Mouse (Mus musculus): ENCODE results near the gene Pisd.
A peak's percentile ranks its signal among the peaks of the same experiment; 100 is the strongest.
"Not testable (repeated sequence)": the region's sequence is repeated elsewhere in the genome, so short reads cannot be mapped to it uniquely, and the experiment has no call there.

The Pisd gene

DNA sequence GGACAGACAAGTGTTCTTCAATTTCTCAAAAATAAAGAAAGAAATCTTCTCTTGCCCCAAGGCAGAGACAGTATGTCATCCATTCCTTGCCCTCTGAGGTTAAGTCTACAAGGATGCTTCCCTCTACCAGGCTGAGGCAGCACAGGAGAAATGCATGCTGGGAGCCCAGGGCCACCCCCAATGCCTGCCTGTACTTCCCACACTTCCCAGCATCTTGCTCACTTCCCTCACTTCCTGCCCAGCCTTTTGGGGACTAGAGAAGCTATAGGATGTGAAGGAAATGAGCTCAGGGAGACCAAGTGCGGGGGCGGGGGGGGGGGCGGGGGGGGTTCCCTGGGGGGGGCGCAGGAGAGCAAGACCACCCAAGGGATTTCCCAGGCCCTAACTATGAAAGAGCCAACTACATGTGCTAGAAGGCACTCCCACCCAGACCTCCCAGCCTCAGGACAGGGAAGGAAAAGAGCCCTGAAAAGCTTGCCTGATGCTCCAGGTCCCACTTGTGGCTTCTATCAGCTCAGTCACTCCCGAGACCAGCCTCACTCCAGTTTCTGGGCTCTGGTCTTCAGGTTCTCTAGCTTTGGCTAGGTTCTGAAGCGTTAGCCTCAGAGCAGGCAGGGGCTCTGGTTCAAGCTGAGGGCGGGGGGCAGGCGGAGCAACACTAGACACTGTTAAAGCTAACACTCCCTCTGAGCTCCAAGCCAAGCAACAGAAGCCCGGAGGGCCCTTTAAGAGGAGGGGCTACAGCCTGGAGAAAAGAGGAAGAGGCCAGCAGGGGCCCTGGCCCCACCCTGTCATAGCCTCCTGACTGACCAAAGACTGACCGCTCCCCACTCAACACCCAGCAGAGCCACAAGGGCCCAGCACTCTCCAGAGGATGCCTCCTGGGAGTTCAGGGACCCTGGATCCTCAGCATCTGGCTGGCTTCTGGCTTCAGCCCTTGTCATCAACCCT is 39.5 kb downstream of the Pisd start:
- peak; percentile 67 for DNase-seq (ENCODE audit: low spot score)

DNA sequence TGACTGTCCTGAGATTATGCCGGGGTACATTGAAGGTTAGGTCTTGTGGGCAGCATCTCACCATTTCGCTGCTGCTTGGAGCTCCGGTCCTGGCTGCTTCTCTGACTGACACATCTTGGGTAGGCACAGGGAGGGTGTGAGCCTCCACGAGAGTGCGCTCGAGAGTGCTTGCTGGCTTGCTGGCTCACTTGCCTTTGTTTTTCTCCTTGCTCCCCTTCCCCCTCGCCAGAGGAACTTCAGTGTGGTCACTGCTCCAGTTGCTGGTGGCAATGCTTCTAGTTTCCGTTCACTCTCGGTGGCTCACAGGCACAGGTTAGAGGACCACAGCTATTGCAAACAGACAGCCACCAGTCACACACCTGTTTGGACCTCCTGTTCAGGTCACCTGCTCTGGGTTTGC is 43.3 kb downstream of the Pisd start:
- DNase-seq (ENCODE audit: low spot score) = no peak

DNA sequence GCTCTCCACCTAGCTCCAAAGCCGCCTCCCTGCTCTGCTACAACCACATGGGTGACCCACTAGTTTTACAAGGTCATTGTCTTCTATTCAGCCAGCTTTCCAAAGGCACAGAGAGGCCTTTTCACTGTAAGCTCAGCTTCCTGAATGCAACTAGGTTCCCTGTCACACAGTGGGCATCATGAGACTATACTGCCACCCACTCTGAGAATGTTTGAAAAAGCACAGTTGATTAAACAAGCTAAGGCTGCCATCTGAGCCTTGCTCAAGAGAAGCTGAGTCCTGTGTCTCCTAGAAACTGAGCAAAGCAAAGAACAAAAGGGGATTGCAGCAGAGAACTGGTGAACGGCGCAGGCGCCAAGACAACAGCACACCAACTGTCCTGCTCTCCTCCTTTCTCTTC is 44.1 kb downstream of the Pisd start:
- not testable (repeated sequence) for DNase-seq (ENCODE audit: low spot score)

- DNase-seq (ENCODE audit: low spot score) = not testable (repeated sequence)
Measured at GRCm38 (mm10) chr5:32740850-32741249, 44.6 kb downstream of the Pisd start.

- no peak for DNase-seq (ENCODE audit: low spot score)
Measured at GRCm38 (mm10) chr5:32740138-32740537, 45.3 kb downstream of the Pisd start.

DNA sequence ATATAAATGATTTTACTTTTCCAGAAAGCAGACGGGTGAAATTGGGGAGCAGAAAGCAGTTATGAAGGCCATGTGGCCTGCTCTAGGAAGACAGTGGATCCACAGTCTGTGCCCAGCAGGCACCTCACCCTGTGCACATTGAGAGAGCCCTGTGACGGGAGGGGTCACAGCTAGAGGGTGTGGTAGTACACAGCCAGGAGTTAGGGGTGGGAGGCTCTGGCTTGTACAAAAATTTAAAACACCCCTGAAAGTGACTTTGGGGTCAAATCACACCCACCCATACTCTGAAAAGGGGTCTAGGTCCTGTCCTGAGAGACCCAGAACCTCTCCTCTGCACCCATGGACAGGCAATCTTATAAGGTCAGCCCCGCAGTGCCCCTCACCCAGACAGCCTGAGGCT is 48.7 kb downstream of the Pisd start:
- DNase-seq (ENCODE audit: low spot score) = not testable (repeated sequence)

GRCm38 (mm10) chr5:32735779-32736178 is 49.7 kb downstream of the Pisd start:
- DNase-seq (ENCODE audit: low spot score) = no peak

DNA sequence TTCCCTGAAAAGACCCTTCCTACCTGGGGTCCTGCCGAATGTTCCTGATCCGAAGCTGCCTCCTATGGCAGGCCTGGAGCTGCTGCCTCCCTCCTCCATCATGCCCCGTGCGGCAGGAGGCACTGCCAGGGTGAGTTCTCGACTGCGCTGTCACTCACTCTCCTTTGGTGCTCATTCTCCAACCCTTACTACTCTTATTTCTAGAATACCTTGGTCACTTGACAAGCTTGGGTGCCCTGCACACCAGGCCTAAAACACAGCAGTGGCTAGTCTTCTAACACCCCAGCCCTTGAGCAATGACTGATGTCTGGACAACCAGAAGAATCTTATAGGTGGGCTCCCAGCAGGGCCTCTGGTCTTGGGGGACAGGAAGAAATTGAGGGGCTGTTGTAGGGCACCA is 51.6 kb downstream of the Pisd start:
- DNase-seq (ENCODE audit: low spot score) = not testable (repeated sequence)

- DNase-seq (ENCODE audit: low spot score) = no peak
Measured at GRCm38 (mm10) chr5:32728851-32729250, 56.6 kb downstream of the Pisd start.

DNA sequence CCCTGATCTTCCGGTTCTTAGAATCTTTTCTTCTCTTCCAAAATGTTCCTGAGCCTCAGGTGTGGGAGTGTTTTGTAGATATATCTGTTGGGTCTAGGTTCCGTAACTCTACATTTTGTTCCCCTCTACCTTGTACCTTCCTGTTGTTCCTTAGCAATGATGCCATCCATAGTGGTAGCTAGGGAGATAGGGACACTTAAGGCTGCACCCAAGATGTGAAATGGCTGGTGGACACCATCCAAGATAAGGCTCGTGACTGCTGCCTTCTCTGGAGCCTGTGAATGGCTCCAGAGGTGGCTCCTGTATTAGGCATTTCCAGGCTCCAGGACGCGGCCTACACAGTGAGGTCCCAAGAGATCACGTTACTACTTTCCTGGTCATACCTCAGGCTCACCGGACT is 57.1 kb downstream of the Pisd start:
- no peak for DNase-seq (ENCODE audit: low spot score)

DNA sequence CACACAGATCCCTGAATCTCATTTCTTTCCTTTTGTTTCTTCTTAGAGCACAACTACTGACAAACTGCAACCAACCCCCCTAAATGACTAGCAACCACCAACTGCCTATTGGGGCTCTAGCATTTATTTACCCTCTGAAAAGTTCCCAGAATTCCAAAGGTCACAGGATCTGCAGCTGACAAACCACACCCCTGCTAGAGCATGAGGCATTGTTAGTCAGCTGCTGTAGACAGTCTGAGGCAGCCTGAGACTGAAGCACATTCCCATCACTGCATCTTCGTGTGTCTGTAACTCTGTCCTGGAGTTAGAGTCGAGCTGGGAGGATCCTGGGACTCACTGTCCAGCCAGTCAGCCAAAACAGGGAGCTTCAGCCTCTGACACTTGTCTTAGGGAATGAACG is 60.0 kb downstream of the Pisd start:
- DNase-seq (ENCODE audit: low spot score) = not testable (repeated sequence)

DNA sequence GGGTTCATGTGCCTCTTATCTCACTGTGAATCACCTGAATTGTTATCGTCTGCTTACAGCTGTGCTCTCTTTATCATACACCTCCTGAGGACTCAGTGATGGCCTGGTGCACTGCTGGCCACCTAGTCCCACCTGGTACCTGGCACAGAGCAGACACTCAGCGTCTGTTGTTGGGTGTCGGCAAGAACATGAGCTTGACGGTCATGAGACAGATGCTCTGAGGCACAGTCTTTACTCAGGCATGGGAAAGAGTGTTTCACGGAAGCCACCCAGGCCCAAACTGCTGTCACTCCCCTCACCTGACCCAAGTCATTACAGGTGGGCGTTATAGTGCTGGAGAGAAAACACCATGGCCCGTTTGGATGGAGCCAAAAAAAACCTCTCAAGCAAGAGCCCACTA is 61.5 kb downstream of the Pisd start:
- DNase-seq (ENCODE audit: low spot score) = no peak

DNA sequence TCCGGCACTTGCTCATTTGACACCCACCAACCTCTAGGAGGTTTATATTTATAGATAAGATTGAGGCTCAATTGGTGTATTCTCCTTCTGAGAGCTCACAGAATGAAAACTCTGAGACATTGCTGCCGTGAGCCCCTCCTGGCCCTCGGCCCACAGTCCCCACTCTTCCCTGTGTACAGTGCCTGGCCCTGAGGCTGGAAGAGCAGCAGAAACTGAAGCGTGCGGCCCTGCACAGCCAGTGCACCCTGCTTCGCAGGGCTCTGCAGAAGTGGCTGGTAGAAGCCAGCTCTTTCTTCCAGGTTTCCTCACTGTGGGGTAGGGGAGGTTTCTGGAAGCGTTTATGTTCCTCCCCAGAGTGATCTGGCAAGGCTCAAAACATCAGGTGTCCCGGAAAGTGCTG is 62.7 kb downstream of the Pisd start:
- DNase-seq (ENCODE audit: low spot score) = not testable (repeated sequence)

DNA sequence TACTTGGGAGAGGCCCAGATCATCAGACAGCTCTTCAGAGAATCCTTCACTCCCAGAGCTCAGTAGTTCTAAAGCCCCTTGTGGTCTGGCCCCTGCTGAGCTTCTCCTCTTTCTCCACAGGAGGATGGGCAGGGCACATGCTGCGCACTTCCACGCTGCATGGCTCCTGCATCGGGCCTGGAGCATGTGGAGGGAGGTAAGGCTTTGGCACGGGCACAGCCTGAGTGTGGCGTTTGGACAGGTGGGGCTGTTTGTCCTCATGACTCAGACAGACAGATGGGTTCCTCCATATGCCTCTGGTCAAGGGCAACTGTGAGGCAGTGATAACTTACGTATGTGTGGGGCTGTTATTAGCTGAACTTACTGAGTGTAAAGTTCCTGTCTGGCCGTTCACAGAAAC is 63.2 kb downstream of the Pisd start:
- no peak for DNase-seq (ENCODE audit: low spot score)

GRCm38 (mm10) chr5:32721316-32721715 is 64.1 kb downstream of the Pisd start:
- DNase-seq (ENCODE audit: low spot score) = no peak

DNA sequence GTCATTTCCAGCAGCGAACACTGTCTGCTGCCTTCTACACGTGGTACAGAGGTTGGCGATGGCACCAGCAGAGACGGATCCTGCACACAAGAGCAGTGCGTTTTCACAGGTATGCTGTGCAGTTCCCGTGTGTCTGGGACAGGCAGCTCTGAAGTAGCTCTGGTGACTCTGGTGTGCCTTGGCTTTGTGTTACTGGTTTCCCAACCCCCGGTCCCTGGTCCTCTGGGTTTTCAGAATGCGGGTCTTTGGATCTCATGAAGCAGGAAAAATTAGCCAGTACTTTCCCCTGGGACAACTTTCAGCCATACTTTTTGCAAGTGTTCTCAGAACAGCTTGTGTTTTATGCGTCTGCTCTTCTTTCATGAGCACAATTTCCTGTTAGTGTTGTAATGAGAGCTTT is 65.0 kb downstream of the Pisd start:
- DNase-seq (ENCODE audit: low spot score) = no peak

GRCm38 (mm10) chr5:32718916-32719315 is 66.5 kb downstream of the Pisd start:
- DNase-seq (ENCODE audit: low spot score) = no peak

DNA sequence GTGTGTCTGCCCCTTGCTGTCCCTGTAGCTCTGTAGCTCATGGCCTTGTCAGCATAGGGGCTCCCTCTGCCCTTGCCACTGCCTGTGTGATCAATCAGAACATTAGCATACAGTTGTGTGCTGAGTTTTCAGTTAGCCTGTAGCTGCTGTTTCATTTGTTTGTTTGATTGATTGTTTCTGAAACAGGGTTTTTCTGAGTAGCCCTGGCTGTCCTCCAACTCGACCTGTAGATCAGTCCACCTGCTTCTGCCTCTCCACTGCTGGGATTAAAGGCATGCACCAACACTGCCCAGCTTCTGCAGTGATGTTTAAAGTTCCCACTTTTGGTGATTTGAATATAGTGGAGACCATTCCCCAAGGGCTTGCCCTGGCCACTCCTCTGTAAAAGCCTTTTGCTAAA is 67.7 kb downstream of the Pisd start:
- no peak for DNase-seq (ENCODE audit: low spot score)

- peak; percentile 93 for DNase-seq (ENCODE audit: low spot score)
Measured at GRCm38 (mm10) chr5:32713703-32714467, 71.6 kb downstream of the Pisd start.

DNA sequence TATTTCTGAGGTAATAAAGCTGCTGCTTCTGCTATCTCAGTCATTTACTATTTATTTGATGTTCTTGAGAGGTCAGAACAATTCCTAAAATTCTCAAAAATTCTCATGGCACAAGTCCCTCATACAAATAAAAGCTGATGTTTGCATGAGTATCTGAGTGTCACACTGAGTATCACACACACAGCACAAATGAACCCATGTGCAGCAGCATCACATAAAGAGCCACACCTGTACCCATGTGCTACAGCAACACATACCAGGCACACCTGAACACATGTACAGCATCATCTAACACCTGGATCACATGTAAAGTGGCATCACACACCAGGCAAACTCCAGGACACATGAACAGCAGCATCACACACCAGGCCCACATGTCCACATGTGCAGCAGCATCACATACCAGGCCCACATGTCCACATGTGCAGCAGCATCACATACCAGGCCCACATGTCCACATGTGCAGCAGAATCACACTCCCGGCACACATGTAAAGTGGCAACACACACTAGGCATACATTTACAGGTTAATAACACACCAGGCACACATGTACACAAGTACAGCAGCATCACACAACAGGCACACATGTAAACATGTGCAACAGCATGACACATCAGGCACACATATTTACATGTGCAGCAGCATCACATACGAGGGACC is 72.3 kb downstream of the Pisd start:
- peak; percentile 48 for DNase-seq (ENCODE audit: low spot score)

GRCm38 (mm10) chr5:32712221-32713041 is 73.0 kb downstream of the Pisd start:
- DNase-seq (ENCODE audit: low spot score) = no peak

GRCm38 (mm10) chr5:32711485-32711884 is 74.0 kb downstream of the Pisd start:
- DNase-seq (ENCODE audit: low spot score) = no peak
